In the genomic region with DNA sequence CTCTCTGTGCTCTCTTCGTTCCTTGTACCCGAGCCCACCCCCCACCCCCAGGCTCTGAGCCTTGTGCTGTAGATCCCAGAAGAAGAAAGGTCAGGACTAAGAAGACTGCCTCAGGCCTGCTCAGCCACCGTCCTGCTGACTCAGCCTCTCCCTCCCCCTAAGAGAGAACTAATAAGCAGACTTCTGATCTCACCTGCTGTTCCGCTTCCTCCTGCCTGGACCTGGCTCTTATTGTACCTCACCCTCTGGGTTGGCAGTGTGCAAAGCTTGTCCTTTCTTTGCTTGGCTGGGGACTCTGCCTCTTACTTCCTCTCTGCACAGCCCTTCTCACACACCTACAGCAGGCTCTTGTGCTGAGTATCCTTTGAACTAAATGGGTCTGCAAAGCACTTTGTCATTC, we compare ENCODE assay signal across 13 mouse cellular contexts.
DNase-seq lines count a peak whose midpoint lies in the region; ATAC-seq and TF ChIP-seq lines count a peak whose summit lies in the region.
"Had no signal": no experiment of that assay in that cellular context is flagged by ENCODE, and none has a peak within 500 bp of the region (broad histone marks: within the 10 kb centered on the region; RNA-seq: fewer than 3 reads in every experiment).

No protein-coding gene starts in this region.

- H3K9me3 ChIP-seq in forebrain, embryonic 14.5 days (replicated peaks; ENCODE audit: control insufficient read depth, low read length): no peaks in the 10 kb centered on the region
- H3K9me3 ChIP-seq in forebrain, embryonic 11.5 days (ENCODE audit: control insufficient read depth, low read length): no peaks in the 10 kb centered on the region
- H3K9me3 ChIP-seq in ES-Bruce4 (replicated peaks; ENCODE audit: control insufficient read depth, insufficient read depth, low read length, poor library complexity, severe bottlenecking): no peaks in the 10 kb centered on the region
- no peaks in the 10 kb centered on the region for H3K9me3 ChIP-seq in intestine, embryonic 16.5 days (ENCODE audit: control insufficient read depth, low read length)
- H3K9me3 ChIP-seq: heart, embryonic 13.5 days had no signal

- TF ChIP-seq EP300 in ES-Bruce4 (IDR thresholded peaks at IDR 0.05; ENCODE audit: insufficient read depth, low read depth, low read length): peak; percentile 99

- no peaks in the 10 kb centered on the region for H3K36me3 ChIP-seq in forebrain, embryonic 14.5 days (ENCODE audit: control insufficient read depth, insufficient read depth, low read length)
- no peaks in the 10 kb centered on the region for H3K36me3 ChIP-seq in forebrain, embryonic 11.5 days (ENCODE audit: control insufficient read depth, insufficient read depth, low read length)
- no peaks in the 10 kb centered on the region for H3K36me3 ChIP-seq in ES-Bruce4 (ENCODE audit: control insufficient read depth, insufficient read depth, low read length, poor library complexity, severe bottlenecking)
- H3K36me3 ChIP-seq in intestine, embryonic 16.5 days (ENCODE audit: control insufficient read depth, insufficient read depth, low read length): no peaks in the 10 kb centered on the region
- H3K36me3 ChIP-seq: heart, embryonic 13.5 days had no signal

- 0 out of 2 replicates have a peak, but pooled peaks have one; percentile 23 for ATAC-seq in forebrain, embryonic 14.5 days
- no peak; the same call in 1 of the 2 replicates for ATAC-seq in forebrain, embryonic 11.5 days (replicated peaks; ENCODE audit: low FRiP score)
- ATAC-seq in intestine, embryonic 16.5 days: peak; percentile 88
- ATAC-seq: forebrain, postnatal 0 days had no signal

- no peak overlapping the region for H3K9ac ChIP-seq in forebrain, embryonic 14.5 days (ENCODE audit: low read length)
- no peak overlapping the region for H3K9ac ChIP-seq in forebrain, embryonic 11.5 days (ENCODE audit: low read length)
- no peak overlapping the region for H3K9ac ChIP-seq in ES-Bruce4 (ENCODE audit: low read depth, poor library complexity, severe bottlenecking)
- H3K9ac ChIP-seq in intestine, embryonic 16.5 days (ENCODE audit: low read depth, low read length): peak overlapping the region; percentile 6; the same call in 1 of the 2 replicates
- H3K9ac ChIP-seq: forebrain, postnatal 0 days; heart, embryonic 13.5 days had no signal

- no peak for TF ChIP-seq POLR2A in ES-Bruce4 (IDR thresholded peaks at IDR 0.05; ENCODE audit: insufficient read depth, low read length)

- TF ChIP-seq CTCF in ES-Bruce4 (IDR thresholded peaks at IDR 0.05; ENCODE audit: low read depth, low read length): no peak
- TF ChIP-seq CTCF in left cerebral cortex, adult 2 months (IDR thresholded peaks at IDR 0.05): no peak

- intact Hi-C loops in left cerebral cortex, adult 2 months (cut with DNase I): no loop called here

- no peak overlapping the region for H3K4me3 ChIP-seq in forebrain, embryonic 14.5 days (ENCODE audit: low read depth, low read length)
- no peak overlapping the region for H3K4me3 ChIP-seq in forebrain, embryonic 11.5 days (ENCODE audit: low read depth, low read length)
- no peak overlapping the region for H3K4me3 ChIP-seq in ES-Bruce4 (ENCODE audit: low read depth, low read length)
- H3K4me3 ChIP-seq in intestine, embryonic 16.5 days (ENCODE audit: low read length): no peak overlapping the region
- no peak overlapping the region for H3K4me3 ChIP-seq in left cerebral cortex, adult 2 months
- H3K4me3 ChIP-seq: heart, embryonic 13.5 days had no signal

- 22% methylated on average over 4 of the region's 4 CpGs for WGBS in forebrain, embryonic 14.5 days
- 20% methylated on average over 4 of the region's 4 CpGs for WGBS in forebrain, embryonic 11.5 days
- 17% methylated on average over 4 of the region's 4 CpGs for WGBS in intestine, embryonic 16.5 days

- H3K4me1 ChIP-seq in forebrain, embryonic 14.5 days (ENCODE audit: control insufficient read depth, insufficient read depth, low read length): no peaks in the 10 kb centered on the region
- no peaks in the 10 kb centered on the region for H3K4me1 ChIP-seq in forebrain, embryonic 11.5 days (replicated peaks; ENCODE audit: control insufficient read depth, insufficient read depth, low read length)
- peaks cover 6% of the 10 kb centered on the region for H3K4me1 ChIP-seq in ES-Bruce4 (ENCODE audit: control insufficient read depth, insufficient read depth, low read length)
- H3K4me1 ChIP-seq in intestine, embryonic 16.5 days (ENCODE audit: control insufficient read depth, insufficient read depth, low read length): peaks cover 15% of the 10 kb centered on the region

- H3K4me2 ChIP-seq in forebrain, embryonic 14.5 days (ENCODE audit: low read length): no peak overlapping the region
- no peak overlapping the region for H3K4me2 ChIP-seq in forebrain, embryonic 11.5 days (ENCODE audit: low read depth, low read length, severe bottlenecking)
- H3K4me2 ChIP-seq in intestine, embryonic 16.5 days (ENCODE audit: low read depth, low read length): no peak overlapping the region
- H3K4me2 ChIP-seq: heart, embryonic 13.5 days had no signal

- no peaks in the 10 kb centered on the region for H3K27me3 ChIP-seq in forebrain, embryonic 14.5 days (replicated peaks; ENCODE audit: control insufficient read depth, insufficient read depth, low read length)
- no peaks in the 10 kb centered on the region for H3K27me3 ChIP-seq in forebrain, embryonic 11.5 days (ENCODE audit: control insufficient read depth, insufficient read depth, low read length)
- no peaks in the 10 kb centered on the region for H3K27me3 ChIP-seq in ES-Bruce4 (ENCODE audit: control insufficient read depth, insufficient read depth, low read length, poor library complexity, severe bottlenecking)
- H3K27me3 ChIP-seq in intestine, embryonic 16.5 days (replicated peaks; ENCODE audit: control insufficient read depth, insufficient read depth, low read length): no peaks in the 10 kb centered on the region

- no peak overlapping the region for H3K27ac ChIP-seq in forebrain, embryonic 14.5 days (ENCODE audit: low read depth, low read length)
- no peak overlapping the region for H3K27ac ChIP-seq in forebrain, embryonic 11.5 days (ENCODE audit: low read depth, low read length)
- peak overlapping the region; percentile 98 for H3K27ac ChIP-seq in ES-Bruce4 (ENCODE audit: insufficient read depth, low read length)
- peak overlapping the region; percentile 85 for H3K27ac ChIP-seq in intestine, embryonic 16.5 days (ENCODE audit: low read length)
- no peak overlapping the region for H3K27ac ChIP-seq in left cerebral cortex, adult 2 months
- H3K27ac ChIP-seq: heart, embryonic 13.5 days; macrophage had no signal

- DNase-seq in forebrain, embryonic 14.5 days (ENCODE audit: low spot score): no peak
- no peak for DNase-seq in forebrain, embryonic 11.5 days (ENCODE audit: low spot score)
- peak; percentile 28 for DNase-seq in lung, postnatal 25 days (ENCODE audit: low spot score)
- DNase-seq in left cerebral cortex, adult 2 months (ENCODE audit: extremely low spot score in 1 of 2, low spot score in 2 of 2): no peak
- DNase-seq in adrenal gland, adult 8-10 months: no peak
- DNase-seq in thymus, postnatal 25 days: no peak
- DNase-seq: adrenal gland, postnatal 10 days; embryo, embryonic 11 days; forebrain, postnatal 0 days had no signal

Comparison
In these comparisons a context has a peak if more than half of its experiments do, and no peak if none do; other contexts are left out.
1. H3K27ac ChIP-seq: peak in ES-Bruce4 (single experiment) and intestine, embryonic 16.5 days (single experiment); none in forebrain, embryonic 14.5 days (single experiment), forebrain, embryonic 11.5 days (single experiment) and left cerebral cortex, adult 2 months (single experiment).